Comparison of ENCODE assay signal across 8 mouse cellular contexts in the genomic region with DNA sequence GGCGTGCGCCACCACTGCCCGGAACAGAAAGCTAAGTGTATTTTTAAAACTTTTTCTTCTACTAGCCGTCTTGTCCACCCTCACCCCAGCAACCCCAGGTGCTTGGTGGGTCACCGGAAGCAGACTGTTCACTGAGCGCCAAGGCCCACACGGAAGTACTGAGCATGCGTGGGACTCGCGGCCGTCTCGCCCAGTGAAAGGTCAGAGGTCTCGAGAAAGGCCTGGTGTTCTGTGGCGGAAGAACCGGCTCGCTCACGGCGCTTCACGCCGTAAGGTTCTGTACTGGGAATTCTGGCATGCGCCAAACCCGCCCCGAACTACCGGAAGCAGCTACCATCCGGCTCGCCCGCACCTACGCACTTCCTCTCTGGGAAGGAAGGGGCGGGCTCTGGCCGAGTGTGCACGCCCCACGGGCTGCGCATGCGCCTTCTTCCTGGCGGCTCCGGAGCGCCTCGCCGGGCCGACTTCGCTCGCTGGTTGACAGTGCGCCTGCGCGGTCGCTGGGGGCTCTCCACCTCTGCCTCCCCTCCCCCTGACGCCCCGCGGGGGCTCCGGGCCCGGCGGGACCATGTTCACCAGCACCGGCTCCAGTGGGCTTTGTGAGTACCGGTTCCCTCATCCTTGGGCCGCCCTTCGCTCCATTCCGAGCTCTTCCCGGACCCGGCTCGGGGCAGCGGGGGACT. TPM values are rescaled to one million over a fixed set of nuclear protein-coding genes. Genes with fewer than 3 reads are reported as not detected.
DNase-seq lines count a peak whose midpoint lies in the region; ATAC-seq and TF ChIP-seq lines count a peak whose summit lies in the region.

A gene (plus strand): TSS at position 445 of the 683 bp plus-strand sequence.

- H3K4me3 ChIP-seq in E14TG2a.4 (replicated peaks; ENCODE audit: low read length) = peak within 1 kb of the TSS; percentile 99
- H3K4me3 ChIP-seq in forebrain, embryonic 12.5 days (replicated peaks) = peak within 1 kb of the TSS; percentile 86
- H3K4me3 ChIP-seq in heart, postnatal 0 days (ENCODE audit: low read depth, low read length) = peak within 1 kb of the TSS; percentile 98
- H3K4me3 ChIP-seq in liver, embryonic 16.5 days (ENCODE audit: low read depth, low read length) = peak within 1 kb of the TSS; percentile 78
- H3K4me3 ChIP-seq in neural tube, embryonic 13.5 days = peak within 1 kb of the TSS; percentile 86
- peak within 1 kb of the TSS; percentile 97 for H3K4me3 ChIP-seq in testis, adult 2 months (ENCODE audit: control insufficient read depth, low read depth, low read length)

- ATAC-seq in forebrain, embryonic 12.5 days (ENCODE audit: low FRiP score) = peak; percentile 99
- peak; percentile 98 for ATAC-seq in heart, postnatal 0 days (ENCODE audit: insufficient read depth, low read depth)
- peak; percentile 98 for ATAC-seq in liver, embryonic 16.5 days (ENCODE audit: low read depth)
- peak; percentile 98 for ATAC-seq in neural tube, embryonic 13.5 days (ENCODE audit: low read depth)

- H3K4me1 ChIP-seq in E14TG2a.4 (replicated peaks; ENCODE audit: low read depth, low read length) = peaks cover 44% of the 10 kb centered on the region
- H3K4me1 ChIP-seq in forebrain, embryonic 12.5 days = peaks cover 29% of the 10 kb centered on the region
- H3K4me1 ChIP-seq in heart, postnatal 0 days (ENCODE audit: control insufficient read depth, insufficient read depth) = peaks cover under 1% of the 10 kb centered on the region; the same call in 1 of the 2 replicates
- H3K4me1 ChIP-seq in liver, embryonic 16.5 days (ENCODE audit: control insufficient read depth, low read depth, low read length) = peaks cover 26% of the 10 kb centered on the region
- H3K4me1 ChIP-seq in neural tube, embryonic 13.5 days (replicated peaks) = peaks cover 37% of the 10 kb centered on the region
- peaks cover 2% of the 10 kb centered on the region for H3K4me1 ChIP-seq in testis, adult 2 months (ENCODE audit: control insufficient read depth, insufficient read depth, low read length)

- H3K9me3 ChIP-seq in E14TG2a.4 (ENCODE audit: low read length) = no peaks in the 10 kb centered on the region
- no peaks in the 10 kb centered on the region for H3K9me3 ChIP-seq in forebrain, embryonic 12.5 days
- H3K9me3 ChIP-seq in heart, postnatal 0 days (replicated peaks; ENCODE audit: control insufficient read depth, low read length) = no peaks in the 10 kb centered on the region
- H3K9me3 ChIP-seq in liver, embryonic 16.5 days (replicated peaks; ENCODE audit: control insufficient read depth, low read length) = no peaks in the 10 kb centered on the region
- no peaks in the 10 kb centered on the region for H3K9me3 ChIP-seq in neural tube, embryonic 13.5 days

- peaks cover 11% of the 10 kb centered on the region; the same call in 1 of the 2 replicates for H3K36me3 ChIP-seq in E14TG2a.4 (ENCODE audit: insufficient read depth, low read length)
- 0 out of 2 replicates have a peak, but pooled peaks cover 3% of the 10 kb centered on the region for H3K36me3 ChIP-seq in forebrain, embryonic 12.5 days (replicated peaks)
- H3K36me3 ChIP-seq in heart, postnatal 0 days (replicated peaks; ENCODE audit: control insufficient read depth, insufficient read depth, low read length) = no peaks in the 10 kb centered on the region
- no peaks in the 10 kb centered on the region for H3K36me3 ChIP-seq in liver, embryonic 16.5 days (ENCODE audit: control insufficient read depth, insufficient read depth)
- no peaks in the 10 kb centered on the region for H3K36me3 ChIP-seq in neural tube, embryonic 13.5 days
- no peaks in the 10 kb centered on the region for H3K36me3 ChIP-seq in testis, adult 2 months (ENCODE audit: control insufficient read depth, insufficient read depth, low read length)

- DNase-seq in c-Kit-positive CD71-positive TER-119-positive erythroid progenitor cells, embryonic 14.5 days (ENCODE audit: low spot score) = peak; percentile 95
- DNase-seq in heart, postnatal 0 days (ENCODE audit: low spot score) = peak; percentile 98
- peak; percentile 99 for DNase-seq in kidney, postnatal 4 days

- peak; percentile 83 for TF ChIP-seq EP300 in heart, postnatal 0 days (IDR thresholded peaks at IDR 0.05; ENCODE audit: low read depth)

- under 1% methylated on average over 55 of the region's 61 CpGs for WGBS in forebrain, embryonic 12.5 days
- under 1% methylated on average over 58 of the region's 61 CpGs for WGBS in heart, postnatal 0 days
- WGBS in liver, embryonic 16.5 days (ENCODE audit: insufficient replicate concordance) = 0% methylated on average over 61 of the region's 61 CpGs
- WGBS in neural tube, embryonic 13.5 days = under 1% methylated on average over 61 of the region's 61 CpGs

- no peaks in the 10 kb centered on the region for H3K27me3 ChIP-seq in E14TG2a.4 (ENCODE audit: insufficient read depth, low read length)
- peaks cover 4% of the 10 kb centered on the region; the same call in 1 of the 2 replicates for H3K27me3 ChIP-seq in forebrain, embryonic 12.5 days
- H3K27me3 ChIP-seq in heart, postnatal 0 days (ENCODE audit: control insufficient read depth, insufficient read depth, low read length) = no peaks in the 10 kb centered on the region
- no peaks in the 10 kb centered on the region for H3K27me3 ChIP-seq in liver, embryonic 16.5 days (ENCODE audit: control insufficient read depth, insufficient read depth, low read depth, low read length)
- 0 out of 2 replicates have a peak, but pooled peaks cover 3% of the 10 kb centered on the region for H3K27me3 ChIP-seq in neural tube, embryonic 13.5 days
- H3K27me3 ChIP-seq in testis, adult 2 months (ENCODE audit: control insufficient read depth, insufficient read depth, low read length) = no peaks in the 10 kb centered on the region

- TF ChIP-seq CTCF in E14TG2a.4 (conservative IDR thresholded peaks at IDR 0.05; ENCODE audit: low read length) = no peak
- no peak for TF ChIP-seq CTCF in heart, postnatal 0 days (IDR thresholded peaks at IDR 0.05; ENCODE audit: low read depth)
- no peak for TF ChIP-seq CTCF in testis, adult 2 months (IDR thresholded peaks at IDR 0.05; ENCODE audit: control insufficient read depth, insufficient read depth, insufficient replicate concordance, low read depth, low read length)

- H3K4me2 ChIP-seq in forebrain, embryonic 12.5 days = peak within 1 kb of the TSS; percentile 89
- peak within 1 kb of the TSS; percentile 100 for H3K4me2 ChIP-seq in heart, postnatal 0 days (ENCODE audit: low read depth, low read length)
- H3K4me2 ChIP-seq in liver, embryonic 16.5 days (ENCODE audit: low read depth, low read length) = peak within 1 kb of the TSS; percentile 97
- peak within 1 kb of the TSS; percentile 85 for H3K4me2 ChIP-seq in neural tube, embryonic 13.5 days

- H3K9ac ChIP-seq in forebrain, embryonic 12.5 days = peak within 1 kb of the TSS; percentile 95
- H3K9ac ChIP-seq in heart, postnatal 0 days (replicated peaks; ENCODE audit: low read depth, low read length) = peak within 1 kb of the TSS; percentile 97
- peak within 1 kb of the TSS; percentile 86 for H3K9ac ChIP-seq in liver, embryonic 16.5 days (ENCODE audit: low read depth, low read length)
- peak within 1 kb of the TSS; percentile 85 for H3K9ac ChIP-seq in neural tube, embryonic 13.5 days

- peak within 1 kb of the TSS; percentile 93 for H3K27ac ChIP-seq in forebrain, embryonic 12.5 days
- H3K27ac ChIP-seq in heart, postnatal 0 days (ENCODE audit: low read depth) = peak within 1 kb of the TSS; percentile 89
- H3K27ac ChIP-seq in liver, embryonic 16.5 days (ENCODE audit: low read length) = peak within 1 kb of the TSS; percentile 89
- peak within 1 kb of the TSS; percentile 92 for H3K27ac ChIP-seq in neural tube, embryonic 13.5 days (replicated peaks)
- H3K27ac ChIP-seq in testis, adult 2 months (ENCODE audit: control insufficient read depth, insufficient read depth, low read depth, low read length) = peak within 1 kb of the TSS; percentile 89

- TF ChIP-seq POLR2A in testis, adult 2 months (IDR thresholded peaks at IDR 0.05; ENCODE audit: control insufficient read depth, low read depth, low read length) = peak; percentile 65

RNA-seq across cellular contexts. Expression of the gene that starts here (rescaled TPM):
- polyA plus RNA-seq in forebrain, embryonic 12.5 days (2016; fragmentation: Nextera tagmentation; extraction: Ambion mirVana) = 67.0 and 67.4 TPM in 2 replicates
- total RNA-seq in heart, postnatal 0 days (2014; rRNA removed; ENCODE audit: low replicate concordance) = 55.5 and 66.8 TPM in 2 replicates
- polyA plus RNA-seq in heart, postnatal 0 days (2015; fragmentation: Nextera tagmentation; extraction: Ambion mirVana) = 38.7 and 39.4 TPM in 2 replicates
- 20.4 and 22.1 TPM in 2 replicates for polyA plus RNA-seq in liver, embryonic 16.5 days (2015; fragmentation: Nextera tagmentation; extraction: Ambion mirVana)
- 54.6 and 59.3 TPM in 2 replicates for polyA plus RNA-seq in neural tube, embryonic 13.5 days (2015; fragmentation: Nextera tagmentation; extraction: Ambion mirVana)
- polyA plus RNA-seq in testis, adult 2 months (2012; rRNA removed) = 95.8 and 107 TPM in 2 replicates

Comparison
In these comparisons a context has a peak if more than half of its experiments do, and no peak if none do; other contexts are left out.
1. Peak in every context shown above with its lines: DNase-seq, ATAC-seq, H3K4me3 ChIP-seq and H3K27ac ChIP-seq.